Mouse (Mus musculus): ENCODE results near the gene Ap2a2.

The Ap2a2 gene

DNA sequence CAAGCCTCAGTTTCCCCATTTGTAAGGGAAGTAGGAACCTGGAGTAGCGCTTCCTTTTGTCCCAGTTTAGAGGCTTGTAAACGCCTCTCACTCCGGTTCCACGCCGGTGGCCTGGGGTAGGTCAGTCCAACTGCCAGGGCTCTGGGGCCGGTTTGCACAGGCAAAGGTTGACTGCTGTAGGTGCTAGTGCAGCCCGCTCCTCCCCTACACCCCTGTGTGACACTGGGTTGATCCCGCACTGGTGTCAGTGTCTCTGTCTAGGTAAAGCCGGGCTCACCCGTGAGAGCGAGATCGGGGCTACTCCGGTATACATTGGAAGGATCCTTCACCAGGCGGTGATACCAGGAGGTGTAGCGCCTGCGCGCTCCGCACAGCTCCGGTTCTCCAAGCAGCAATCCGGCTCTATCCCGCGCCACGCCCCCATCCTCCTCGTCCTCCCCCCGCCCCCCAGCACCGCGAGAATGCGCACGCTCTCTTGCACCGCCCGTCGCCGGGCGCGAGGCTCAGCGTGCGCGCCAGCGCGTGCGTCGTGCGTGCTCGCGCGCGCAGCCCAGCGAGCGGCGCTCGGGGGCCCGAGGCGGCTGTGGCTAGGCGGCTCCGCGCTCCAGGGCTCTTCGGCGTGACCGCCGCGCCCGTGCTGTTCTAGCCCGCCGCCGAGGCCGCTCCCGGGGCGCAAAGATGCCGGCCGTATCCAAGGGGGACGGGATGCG, at the start of gene Ap2a2:
Gene Ap2a2 (plus strand): TSS at position 492 of the 710 bp plus-strand sequence.
- ATAC-seq (ENCODE audit: low TSS enrichment) = peak; percentile 87

DNA sequence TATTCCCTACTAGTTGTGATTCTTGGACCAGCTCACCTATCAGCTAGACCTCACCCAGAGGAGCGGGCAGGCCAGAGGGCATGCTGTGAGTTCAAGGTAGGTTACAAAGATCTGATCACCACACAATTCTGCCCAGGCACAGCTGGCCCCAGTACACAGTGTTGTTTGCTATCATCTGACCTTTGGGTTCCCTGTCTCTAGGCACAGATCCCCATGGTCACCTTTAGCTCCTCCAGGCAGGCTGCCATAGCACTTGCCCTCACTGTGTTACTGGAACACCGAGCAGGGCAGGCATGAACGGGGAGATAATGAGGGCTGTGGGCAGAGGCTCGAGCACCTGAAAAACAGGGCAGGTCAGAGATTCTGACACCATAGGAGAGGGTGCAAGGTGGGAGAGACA, 44.3 kb upstream of the Ap2a2 start:
- no peak for ATAC-seq (ENCODE audit: low TSS enrichment)

DNA sequence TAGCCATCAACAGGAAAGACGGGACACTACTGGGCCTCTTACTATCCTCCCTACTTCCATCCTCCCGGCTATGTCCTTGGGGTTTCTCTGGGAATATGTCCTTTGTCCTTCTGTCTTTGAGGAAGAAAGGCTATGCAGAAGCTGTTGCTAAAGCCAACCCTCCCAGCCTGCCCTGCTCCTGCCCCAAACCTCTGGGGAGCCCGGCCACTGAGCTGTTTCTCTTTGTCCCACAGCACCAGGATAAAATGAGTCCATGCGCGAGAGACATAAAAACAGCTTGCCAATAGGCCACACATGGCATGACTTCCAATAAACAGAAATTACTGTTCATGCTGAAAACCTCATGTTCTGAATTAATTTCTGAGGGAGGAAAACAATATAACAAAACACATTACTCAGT, 43.7 kb upstream of the Ap2a2 start:
- no peak for ATAC-seq (ENCODE audit: low TSS enrichment)

DNA sequence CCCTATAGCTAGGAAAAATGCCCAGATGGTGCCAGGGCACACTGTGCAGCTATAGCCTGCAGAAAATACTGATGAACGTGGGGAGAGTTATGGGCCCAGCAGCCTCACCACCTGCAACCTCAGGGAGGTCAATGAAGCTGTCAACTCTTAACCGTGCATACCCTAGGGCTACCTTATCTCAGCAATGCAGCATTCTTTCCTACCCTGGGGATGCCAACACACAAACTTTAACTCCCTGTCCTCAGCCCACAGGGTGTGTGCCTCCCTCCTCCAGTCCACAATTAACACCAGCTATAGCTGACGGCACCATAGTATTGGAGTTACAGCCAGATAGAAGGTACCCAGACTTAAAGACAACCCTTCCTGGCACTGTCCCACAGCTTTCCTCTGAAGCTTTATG, 43.0 kb upstream of the Ap2a2 start:
- no peak for ATAC-seq (ENCODE audit: low TSS enrichment)

DNA sequence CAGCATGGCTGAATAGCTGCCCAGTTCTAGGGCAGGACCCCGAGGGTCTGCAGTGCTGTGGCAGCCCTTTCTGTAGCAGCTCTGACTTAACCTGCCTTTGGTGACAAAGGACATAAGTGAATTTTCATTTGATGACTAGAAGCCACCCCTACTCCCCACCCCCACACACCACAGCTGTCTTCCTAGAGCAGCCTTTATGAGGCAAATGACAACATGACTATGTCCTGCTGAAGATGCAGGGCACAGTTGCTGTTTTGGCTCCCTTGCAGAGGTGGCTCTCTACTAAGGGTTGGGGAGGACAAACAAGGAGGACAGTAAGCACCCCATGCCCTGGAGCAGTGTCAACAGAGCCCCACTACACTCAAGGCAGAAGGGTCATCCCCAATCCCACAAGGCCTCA, 42.2 kb upstream of the Ap2a2 start:
- no peak for ATAC-seq (ENCODE audit: low TSS enrichment)

DNA sequence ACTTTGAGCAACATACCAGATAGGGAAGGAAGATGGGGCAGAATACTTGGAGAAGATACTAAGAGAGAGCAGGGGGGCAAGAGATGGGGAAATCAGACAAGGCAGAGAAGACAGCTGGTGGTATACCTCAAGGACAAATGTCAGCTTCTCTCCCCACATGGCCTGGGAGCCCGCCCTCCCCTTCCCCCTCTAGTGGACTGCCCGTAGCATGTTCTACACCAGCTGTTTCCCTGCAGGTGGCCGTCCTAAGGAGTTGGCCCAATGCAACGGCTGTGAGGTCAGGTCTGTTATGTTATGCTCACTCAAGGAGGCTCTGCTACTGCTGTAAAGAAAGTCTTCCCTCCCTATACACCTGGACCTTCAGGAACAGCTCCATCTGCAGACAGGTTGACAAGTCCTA, 39.0 kb upstream of the Ap2a2 start:
- ATAC-seq (ENCODE audit: low TSS enrichment) = no peak

DNA sequence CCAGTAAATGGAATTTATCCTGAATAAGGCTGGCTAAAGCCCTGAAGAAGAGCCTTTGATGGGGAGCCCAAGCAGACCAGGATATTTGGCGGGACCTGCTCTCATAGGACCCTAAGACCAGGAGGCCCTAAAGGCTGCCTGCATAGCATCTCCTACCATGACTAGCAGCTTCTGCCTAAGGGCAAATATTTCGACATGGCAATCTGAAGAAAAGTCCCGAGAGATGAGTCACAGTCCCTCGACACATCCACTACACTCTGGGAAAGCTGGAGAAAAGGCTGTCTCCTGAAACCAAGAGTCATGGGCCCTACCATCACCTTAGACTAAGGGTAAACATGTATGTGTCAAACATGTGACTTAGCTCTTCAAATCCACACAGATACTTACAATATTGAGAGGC, 37.7 kb upstream of the Ap2a2 start:
- ATAC-seq (ENCODE audit: low TSS enrichment) = no peak

DNA sequence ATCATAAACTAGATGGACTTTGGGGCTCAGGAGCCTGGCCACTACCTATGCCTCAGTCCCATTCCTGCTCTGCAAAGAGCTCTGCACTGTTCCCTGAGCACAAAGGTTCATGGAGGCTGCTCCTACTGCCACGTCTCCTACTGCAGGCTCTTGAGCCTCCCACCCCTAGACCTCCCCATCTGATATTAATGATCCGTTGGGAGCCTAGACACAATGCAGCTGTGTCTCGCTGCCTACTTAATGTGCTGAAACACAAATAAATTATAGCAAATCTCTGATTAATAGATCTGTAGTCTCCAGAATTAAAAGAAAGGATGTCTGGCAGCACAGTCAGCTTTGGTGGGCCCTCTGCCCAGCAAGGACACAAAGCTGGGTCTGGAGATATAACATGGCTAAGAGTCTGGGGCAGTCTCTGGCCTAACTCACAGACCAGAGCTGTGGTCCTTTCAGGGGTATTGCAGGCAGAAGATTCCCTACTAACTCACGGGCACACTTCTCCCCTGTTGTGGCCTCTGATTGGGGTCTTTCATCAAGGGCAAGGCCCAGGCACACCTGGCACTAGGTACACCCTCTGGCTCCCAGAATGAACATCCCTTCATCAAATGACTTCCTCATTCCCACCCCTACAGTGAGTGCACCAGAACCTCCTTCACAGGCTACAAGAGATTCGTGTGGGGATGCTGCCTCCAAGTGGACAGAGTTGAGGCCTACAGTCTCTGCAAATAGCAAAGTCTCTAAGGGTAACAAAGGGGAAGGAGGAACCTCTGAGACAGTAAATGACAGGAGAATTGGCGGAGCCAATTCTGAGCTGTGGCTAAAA, 37.0 kb upstream of the Ap2a2 start:
- peak; percentile 98 for ATAC-seq (ENCODE audit: low TSS enrichment)

DNA sequence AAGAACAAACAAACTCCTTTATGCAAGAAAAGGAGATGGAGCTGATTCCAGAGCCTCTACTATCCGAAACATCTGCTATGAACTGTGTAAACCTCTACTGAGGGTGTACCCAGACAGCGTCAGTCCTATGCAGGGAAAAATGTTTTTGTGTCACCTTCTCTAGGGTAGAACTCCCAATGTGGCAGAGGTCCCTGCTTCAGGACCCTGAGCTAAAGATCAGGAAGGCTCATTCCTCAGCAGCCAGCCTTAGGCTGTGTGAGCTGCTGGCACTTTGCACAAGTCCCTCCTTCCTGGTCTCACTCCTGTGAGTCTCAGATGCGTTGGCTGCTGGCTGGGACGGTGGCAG, 36.4 kb upstream of the Ap2a2 start:
- ATAC-seq (ENCODE audit: low TSS enrichment) = peak; percentile 25; the same call in 1 of the 2 replicates

DNA sequence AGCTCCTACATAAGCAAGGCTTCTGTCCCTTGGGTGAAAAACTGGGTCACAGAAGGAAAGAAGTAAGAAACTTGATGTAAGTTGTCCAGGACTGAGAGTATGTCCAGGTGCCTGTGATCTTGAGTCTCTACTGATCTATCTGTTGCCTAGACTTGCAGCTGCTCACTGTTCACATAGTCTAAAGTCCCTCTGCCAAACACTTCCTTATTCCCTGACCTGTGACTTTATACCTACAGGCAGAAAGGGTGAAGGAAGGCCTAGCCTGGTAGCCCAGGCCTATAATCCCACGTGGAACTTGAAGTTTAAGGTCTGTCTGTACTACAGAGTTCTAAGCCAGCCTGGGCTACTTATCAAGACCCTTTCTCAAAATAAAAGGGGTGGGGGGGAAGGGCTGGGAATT, 26.4 kb upstream of the Ap2a2 start:
- ATAC-seq (ENCODE audit: low TSS enrichment) = no peak

DNA sequence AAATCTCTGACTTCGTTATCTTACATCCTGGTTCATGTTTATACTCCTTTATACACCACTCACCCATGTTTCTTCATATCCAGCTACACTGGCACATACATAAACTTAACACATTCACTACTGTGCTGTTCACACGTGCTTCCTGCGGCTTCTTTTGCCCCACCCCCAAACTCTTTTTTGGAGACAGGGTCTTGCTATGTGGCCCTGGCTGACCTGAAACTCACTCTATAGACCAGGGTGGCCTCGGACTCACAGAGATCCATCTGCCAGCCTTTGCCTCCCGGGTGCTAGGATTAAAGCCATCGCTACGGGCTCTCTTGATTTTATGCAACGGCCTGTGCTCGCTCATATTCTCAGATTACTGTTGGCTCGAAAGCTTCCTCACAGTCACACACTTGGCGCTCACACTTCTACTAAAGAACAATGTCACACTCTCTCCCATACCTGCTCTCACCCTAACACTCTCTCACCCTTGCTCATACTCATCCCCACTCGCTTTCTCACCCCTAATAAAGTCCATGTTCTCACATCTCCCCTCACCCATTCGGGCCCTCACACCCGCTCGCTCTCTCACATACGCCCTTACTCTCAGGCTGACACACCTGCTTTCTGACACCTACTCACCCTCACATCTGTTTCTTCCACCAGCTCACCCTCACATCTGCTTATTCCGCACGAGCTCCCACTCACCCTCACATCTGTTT, 23.0 kb upstream of the Ap2a2 start:
- peak; percentile 2; the same call in 1 of the 2 replicates for ATAC-seq (ENCODE audit: low TSS enrichment)

DNA sequence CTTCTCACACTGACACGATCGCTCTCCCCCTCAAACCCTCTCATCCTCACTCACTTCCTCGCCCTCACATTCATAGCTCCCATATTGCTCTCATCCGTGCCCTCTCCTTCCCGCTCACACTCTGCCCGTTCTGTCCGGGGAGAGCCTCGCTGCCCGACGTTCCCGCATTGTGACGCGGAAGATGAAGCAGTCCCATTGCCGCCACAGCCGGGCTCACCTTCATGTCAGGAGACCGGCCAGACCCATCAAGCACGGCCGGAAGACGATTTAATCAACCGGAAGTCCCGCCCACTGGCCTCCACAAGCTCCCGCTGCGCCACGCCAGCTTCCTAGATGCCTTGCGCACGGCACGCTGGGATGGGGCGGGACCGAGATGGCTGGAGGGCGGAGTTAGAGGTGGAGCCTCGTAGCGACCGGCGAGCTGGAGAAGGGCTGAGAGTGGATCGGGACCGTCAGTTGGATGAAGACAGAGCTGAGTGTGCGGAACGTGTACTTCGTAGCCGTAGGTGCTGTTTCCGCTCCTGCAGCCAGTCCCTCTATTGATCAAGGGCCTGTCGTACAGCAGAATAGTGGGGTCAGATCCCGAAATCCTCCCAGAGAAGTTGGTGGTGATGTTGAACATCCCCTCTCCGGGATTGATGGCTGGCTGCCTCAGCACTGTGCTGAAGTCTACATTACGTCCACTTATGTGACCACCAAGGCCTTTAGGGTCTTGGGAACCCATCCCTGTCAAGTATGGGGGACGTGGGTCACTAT, 22.2 kb upstream of the Ap2a2 start, which contains the start of gene Chid1:
Gene Chid1 (minus strand): TSS at position 302 of the 756 bp plus-strand sequence.
- peak; percentile 93 for ATAC-seq (ENCODE audit: low TSS enrichment)

DNA sequence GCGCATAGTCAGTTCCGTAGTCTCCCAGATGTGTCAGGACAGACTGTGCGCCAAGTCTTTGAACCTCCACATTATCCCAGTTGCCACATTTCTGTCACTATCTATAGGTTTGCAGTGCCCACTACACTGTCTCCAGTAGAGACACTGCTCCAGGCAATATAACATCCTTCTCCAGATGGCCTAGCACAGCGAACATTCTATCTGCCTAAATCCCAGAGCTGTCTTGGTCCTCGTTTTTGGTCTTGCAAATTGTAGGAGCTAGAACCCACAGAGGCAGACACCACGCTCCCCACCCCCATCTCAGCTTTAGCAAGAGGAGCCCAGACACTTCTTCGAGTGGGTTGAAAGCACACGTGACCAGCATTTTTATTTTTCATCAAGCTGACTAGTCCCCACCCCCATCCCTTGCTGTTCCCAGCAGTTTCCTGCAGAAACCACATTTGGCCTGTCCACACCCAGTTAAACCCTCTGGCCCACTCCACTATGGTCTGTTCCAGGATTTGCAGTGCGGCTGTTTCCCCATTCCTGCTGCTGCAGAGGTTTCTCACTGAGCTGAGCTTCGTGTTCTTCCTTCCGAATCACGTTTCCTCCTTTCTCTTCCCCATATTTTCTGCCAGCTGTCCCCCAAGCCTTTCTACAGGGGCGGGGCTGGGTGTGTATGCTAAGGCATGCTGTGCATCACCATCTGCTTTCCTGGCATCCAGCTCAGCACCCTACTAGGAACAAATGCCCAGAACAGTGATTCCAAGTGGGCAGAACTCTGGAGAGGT, 21.5 kb upstream of the Ap2a2 start:
- ATAC-seq (ENCODE audit: low TSS enrichment) = peak; percentile 66

DNA sequence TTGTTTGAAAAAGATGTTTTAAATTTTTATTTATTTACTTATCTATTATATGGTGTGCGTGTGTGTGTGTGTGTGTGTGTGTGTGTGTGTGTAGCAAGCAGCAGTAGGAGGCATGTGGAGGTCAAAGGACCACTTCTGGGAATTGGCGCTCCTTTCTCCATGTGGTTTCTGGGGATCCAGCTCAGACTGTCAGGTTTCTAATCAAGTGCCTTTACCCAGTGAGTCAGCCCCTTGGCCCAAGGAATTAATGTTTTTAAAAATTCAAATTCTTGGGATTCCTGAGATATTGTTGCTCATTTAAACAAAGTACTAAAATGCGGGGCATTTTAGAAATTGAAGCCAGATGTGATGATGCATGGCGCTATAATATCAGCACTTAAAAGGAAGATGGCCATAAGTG, 20.3 kb upstream of the Ap2a2 start:
- no peak for ATAC-seq (ENCODE audit: low TSS enrichment)

DNA sequence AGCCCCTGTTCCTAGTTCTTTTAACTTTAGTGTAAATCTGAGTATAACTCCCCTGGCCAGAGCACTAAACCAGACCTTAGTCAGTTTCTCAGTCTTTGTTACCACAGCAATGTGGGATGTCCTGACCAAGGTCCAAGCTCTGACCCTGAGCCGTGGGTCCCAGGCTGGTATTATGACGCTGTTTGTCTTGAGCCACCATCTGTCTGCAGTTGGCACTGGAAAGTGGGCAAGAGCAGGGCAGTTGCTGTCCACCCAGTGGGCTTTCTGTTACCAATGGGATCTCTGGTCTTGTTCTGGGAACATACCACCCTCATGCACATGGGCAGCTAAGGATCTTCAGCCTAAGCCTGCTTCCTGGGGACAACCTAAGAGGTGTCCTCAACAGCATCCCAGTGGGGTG, 19.4 kb upstream of the Ap2a2 start:
- no peak for ATAC-seq (ENCODE audit: low TSS enrichment)

DNA sequence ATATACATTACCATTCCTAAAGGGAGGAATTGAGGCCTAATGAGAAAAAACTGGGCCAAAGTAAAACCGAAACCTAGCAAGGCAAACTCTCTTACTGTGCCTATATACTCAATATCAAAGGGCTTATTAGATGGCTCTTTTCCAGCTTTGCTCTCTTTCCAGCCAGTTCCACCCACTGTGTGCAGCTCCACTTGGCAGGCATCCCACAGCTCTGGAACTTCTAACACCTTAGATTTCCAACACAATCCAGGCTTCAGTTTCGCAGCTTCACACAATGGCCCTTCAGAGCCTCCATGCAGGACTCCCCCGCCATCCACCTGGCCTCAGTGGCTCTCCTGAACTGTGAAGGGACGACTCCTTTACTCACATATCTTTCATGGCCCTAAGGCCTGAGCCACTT, 17.3 kb upstream of the Ap2a2 start:
- no peak for ATAC-seq (ENCODE audit: low TSS enrichment)

DNA sequence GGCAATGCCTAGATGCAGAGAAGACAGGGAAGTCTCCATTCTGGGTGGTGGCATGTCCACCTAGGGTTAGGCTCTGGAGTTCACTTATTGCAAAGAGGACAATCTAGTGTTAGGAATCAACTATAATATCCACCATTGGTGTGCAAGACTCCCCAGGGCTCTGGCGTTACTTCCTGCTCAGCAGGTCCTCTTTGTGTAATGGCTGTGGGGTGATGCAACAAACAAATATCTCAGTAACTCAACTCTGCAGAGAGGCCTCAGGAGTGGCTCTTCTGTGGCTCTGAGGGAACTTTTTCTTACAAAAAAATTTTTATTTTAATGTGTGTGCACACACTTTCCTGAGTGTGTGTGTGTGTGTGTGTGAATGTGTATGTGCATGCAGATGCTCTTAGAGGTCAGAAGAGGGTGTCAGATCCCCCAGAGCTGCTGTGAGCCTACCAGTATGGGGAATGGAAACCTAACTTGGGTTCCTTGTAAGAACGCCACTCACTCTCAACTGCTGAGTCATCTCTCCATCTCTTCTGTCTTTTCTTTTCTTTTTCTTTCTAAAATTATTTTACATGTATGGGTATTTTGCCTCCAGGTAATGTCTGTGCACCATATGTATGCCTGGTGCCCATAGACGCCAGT, 12.4 kb upstream of the Ap2a2 start:
- ATAC-seq (ENCODE audit: low TSS enrichment) = no peak

DNA sequence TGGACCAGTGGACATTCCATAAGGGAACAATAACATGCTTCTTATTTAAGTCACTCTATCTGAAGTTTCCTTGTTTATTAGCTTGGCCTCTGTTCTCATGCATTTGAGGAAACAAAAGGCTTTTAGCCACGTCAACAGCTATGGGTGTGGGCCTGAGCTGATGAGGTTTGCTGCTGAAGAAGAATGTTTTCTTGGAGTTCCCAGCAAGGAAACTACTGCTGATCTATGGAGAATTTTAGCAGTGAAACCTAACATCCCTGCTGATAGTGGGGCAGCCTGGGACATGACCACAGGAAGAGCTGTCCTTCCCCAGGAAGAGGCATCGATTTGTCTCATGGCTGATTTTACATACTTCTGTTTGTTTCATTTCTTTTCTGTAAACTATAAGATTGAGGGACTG, 11.5 kb upstream of the Ap2a2 start:
- no peak for ATAC-seq (ENCODE audit: low TSS enrichment)

DNA sequence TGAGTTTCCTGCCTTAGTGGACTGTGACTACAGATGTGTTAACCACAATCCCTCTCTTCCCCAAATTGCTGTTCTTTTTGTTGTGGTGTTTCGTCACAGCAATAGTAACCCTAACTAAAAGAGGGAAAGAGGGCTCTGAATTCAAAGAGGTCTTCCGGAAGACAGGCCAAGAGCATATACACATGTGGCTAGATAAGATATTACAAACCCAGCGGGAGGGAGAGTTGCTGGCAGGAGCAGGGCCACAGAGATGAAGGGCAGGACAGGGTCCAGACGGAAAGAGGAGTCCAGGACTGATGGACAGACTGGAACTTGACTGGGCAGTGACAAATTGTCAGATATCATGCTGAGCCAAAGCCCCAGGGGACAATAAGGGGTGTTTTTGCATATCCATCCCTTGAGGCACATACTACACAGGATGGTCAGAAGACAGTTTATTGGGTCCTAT, 3.6 kb upstream of the Ap2a2 start:
- no peak for ATAC-seq (ENCODE audit: low TSS enrichment)

DNA sequence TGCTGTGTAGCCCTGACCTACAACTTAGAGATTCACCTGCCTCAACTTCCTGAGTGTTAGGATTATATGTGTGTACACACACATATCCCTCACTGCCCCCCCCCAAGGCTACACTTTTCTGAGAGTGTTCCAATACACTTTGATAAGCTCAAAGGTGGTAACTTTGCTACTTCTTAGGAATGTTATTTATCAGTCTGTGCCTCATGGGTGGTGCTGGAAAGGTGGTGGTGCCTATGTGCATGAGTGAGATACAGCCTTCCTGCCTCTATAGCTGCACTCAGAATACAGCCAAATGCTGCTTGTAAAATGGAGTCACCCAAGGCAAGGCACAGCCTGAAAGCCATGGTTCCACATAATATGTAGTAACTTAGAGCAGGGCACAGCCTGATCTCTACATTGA, 3.0 kb upstream of the Ap2a2 start:
- no peak for ATAC-seq (ENCODE audit: low TSS enrichment)
